Mouse (Mus musculus): ENCODE results near the gene Cdk6.

- TF ChIP-seq CTCF (IDR thresholded peaks at IDR 0.05; ENCODE audit: control insufficient read depth, insufficient read depth, low read length) (no peak), POLR2A (IDR thresholded peaks at IDR 0.05; ENCODE audit: borderline replicate concordance, control insufficient read depth, low read depth, low read length) (no peak)
Observed at GRCm38 (mm10) chr5:3376167-3376566, 34.9 kb downstream of the Cdk6 start.

Measured in bone marrow, adult 2 months (tissue).